Mouse (Mus musculus): ENCODE data around the gene Mink1.

DNA sequence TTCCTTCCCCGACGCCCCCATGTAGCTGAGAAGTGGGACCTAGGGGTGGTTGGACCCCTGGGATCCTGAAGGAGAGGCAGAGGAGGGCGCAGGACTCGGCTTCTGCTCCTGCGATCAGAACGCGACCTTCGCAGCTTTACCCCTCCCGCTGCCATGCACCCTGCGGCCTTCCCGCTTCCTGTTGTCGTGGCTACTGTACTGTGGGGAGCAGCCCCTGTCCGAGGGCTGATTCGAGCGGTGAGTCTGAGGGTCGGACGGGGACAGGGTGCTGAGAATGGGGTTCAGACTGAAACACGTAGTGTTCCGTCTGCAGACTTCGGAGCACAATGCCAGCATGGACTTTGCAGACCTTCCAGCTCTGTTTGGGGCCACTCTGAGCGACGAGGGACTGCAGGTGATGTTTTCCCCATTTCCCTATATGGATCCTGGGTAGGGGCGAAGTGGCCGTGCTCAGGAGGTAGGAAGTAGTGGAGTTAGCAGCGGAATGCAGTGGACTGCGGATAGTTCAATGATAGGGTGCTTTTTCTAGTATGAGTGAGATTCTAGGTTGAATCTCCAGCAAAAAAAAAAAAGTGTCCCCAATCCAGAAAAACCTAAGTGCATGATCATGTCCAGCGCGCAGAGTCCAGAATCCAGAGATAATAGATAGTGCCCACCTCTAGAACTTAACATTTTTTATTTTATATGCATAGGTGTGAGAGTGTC, 85.2 kb downstream of the Mink1 start:
- TF ChIP-seq TAL1 (conservative IDR thresholded peaks at IDR 0.05; ENCODE audit: low read depth, low read length) (no peak), GATA1 (IDR thresholded peaks at IDR 0.05; ENCODE audit: borderline replicate concordance, low read length) (no peak), CTCF (IDR thresholded peaks at IDR 0.05; ENCODE audit: low read depth, low read length) (no peak)
